Mouse (Mus musculus) ES-E14 (cell line): ENCODE measurements around the gene Unk.

ENCODE experiments used
- CHD2 ChIP-seq: IDR thresholded peaks from 2 replicates; pipeline ENCODE4 v1.6.1; 2014; ENCODE audit warnings: mild to moderate bottlenecking, low read depth, low read length, inconsistent platforms
- HCFC1 ChIP-seq: IDR thresholded peaks from 2 replicates; pipeline ENCODE4 v1.6.1; 2012; ENCODE audit warnings: low read length, inconsistent platforms, borderline replicate concordance; ENCODE audit not compliant: insufficient read depth
- MAFK ChIP-seq: IDR thresholded peaks from 2 replicates; pipeline ENCODE4 v1.6.1; 2014; ENCODE audit warnings: mild to moderate bottlenecking, low read depth, low read length, inconsistent platforms; ENCODE audit not compliant: insufficient read depth

GRCm38 (mm10) chr11:116081081-116081480 is 51.0 kb downstream of the Unk start:
- TF ChIP-seq MAFK (no peak), CHD2 (no peak), HCFC1 (no peak)
